In the genomic region with DNA sequence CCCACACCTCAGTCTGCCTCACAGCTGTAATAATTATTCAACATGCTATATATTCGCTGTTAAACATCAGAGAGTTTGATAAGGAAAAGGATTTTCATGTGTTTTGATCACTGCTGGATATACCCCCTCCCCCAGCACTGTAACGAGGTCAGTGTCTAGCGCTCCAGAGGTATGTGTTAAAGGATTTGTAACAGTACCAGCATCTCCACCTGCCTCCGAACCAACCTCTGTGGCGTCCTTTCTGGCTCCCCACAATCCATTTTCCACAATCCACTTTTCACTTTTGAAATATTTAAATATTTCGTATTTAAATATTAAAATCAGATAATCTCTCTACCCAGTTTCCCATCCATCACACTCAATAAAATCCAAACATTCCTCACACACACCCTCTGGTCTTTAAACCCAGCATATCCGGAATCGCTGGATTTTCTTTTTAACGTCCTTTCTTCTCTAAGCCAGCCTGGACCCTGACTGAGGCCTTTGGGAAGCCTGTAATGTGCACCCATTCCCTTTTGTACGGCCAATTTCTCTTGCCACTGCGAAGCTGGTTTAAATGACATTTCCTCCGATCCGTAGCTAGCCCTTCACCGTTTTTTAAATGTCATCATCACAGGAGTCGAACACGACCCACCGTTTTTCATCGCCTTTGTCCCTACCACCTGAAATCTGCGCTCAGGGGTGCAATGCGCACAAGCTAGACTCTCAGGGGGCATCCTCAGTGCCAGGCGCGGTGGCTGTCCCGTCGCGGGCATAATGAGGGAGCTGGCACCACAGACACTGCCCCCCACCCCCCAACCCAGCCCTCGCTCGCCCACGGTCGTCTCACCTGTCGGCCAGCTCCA, we compare ENCODE assay signal across 8 mouse cellular contexts. TPM values are rescaled to one million over a fixed set of nuclear protein-coding genes. Genes with fewer than 3 reads are reported as not detected.
DNase-seq lines count a peak whose midpoint lies in the region; ATAC-seq and TF ChIP-seq lines count a peak whose summit lies in the region.

No protein-coding gene starts in this region.

- H3K9me3 ChIP-seq in forebrain, postnatal 0 days (ENCODE audit: low read length): no peaks in the 10 kb centered on the region
- no peaks in the 10 kb centered on the region for H3K9me3 ChIP-seq in liver, embryonic 13.5 days (replicated peaks)
- H3K9me3 ChIP-seq in stomach, embryonic 16.5 days (replicated peaks; ENCODE audit: control insufficient read depth, low read length): no peaks in the 10 kb centered on the region

- H3K9ac ChIP-seq in forebrain, postnatal 0 days: peak overlapping the region; percentile 91
- H3K9ac ChIP-seq in liver, embryonic 13.5 days: peak overlapping the region; percentile 95
- peak overlapping the region; percentile 94 for H3K9ac ChIP-seq in stomach, embryonic 16.5 days (ENCODE audit: low read length)

- peak overlapping the region; percentile 89 for H3K4me3 ChIP-seq in forebrain, postnatal 0 days (ENCODE audit: low read depth, low read length)
- H3K4me3 ChIP-seq in liver, embryonic 13.5 days (replicated peaks): peak overlapping the region; percentile 97
- peak overlapping the region; percentile 99 for H3K4me3 ChIP-seq in stomach, embryonic 16.5 days (replicated peaks; ENCODE audit: low read length)

- peak; percentile 34 for ATAC-seq in forebrain, postnatal 0 days
- no peak for ATAC-seq in liver, embryonic 13.5 days (ENCODE audit: low read depth)
- peak; percentile 30; the same call in 1 of the 2 replicates for ATAC-seq in stomach, embryonic 16.5 days (ENCODE audit: insufficient read depth, low FRiP score)

- TF ChIP-seq CTCF in forebrain, postnatal 0 days (IDR thresholded peaks at IDR 0.05; ENCODE audit: low read depth): no peak

- WGBS in forebrain, postnatal 0 days: 3% methylated on average over 30 of the region's 30 CpGs
- WGBS in liver, embryonic 13.5 days (ENCODE audit: insufficient replicate concordance): 7% methylated on average over 30 of the region's 30 CpGs
- WGBS in stomach, embryonic 16.5 days: 3% methylated on average over 30 of the region's 30 CpGs

- H3K4me2 ChIP-seq in forebrain, postnatal 0 days (ENCODE audit: low read depth): peak overlapping the region; percentile 72
- peak overlapping the region; percentile 99 for H3K4me2 ChIP-seq in liver, embryonic 13.5 days
- H3K4me2 ChIP-seq in stomach, embryonic 16.5 days (ENCODE audit: low read depth, low read length): peak overlapping the region; percentile 98

- intact Hi-C loops in left cerebral cortex, postnatal 36 days (cut with DNase I): loop anchor here (2.0 to 5.0 kb wide), 3 partner anchors 31 to 114 kb away; partner anchors contain the start of genes Hap1, Klhl10 and Nt5c3b

- H3K27ac ChIP-seq in forebrain, postnatal 0 days (ENCODE audit: low read depth, low read length): peak overlapping the region; percentile 93
- peak overlapping the region; percentile 83 for H3K27ac ChIP-seq in liver, embryonic 13.5 days
- H3K27ac ChIP-seq in stomach, embryonic 16.5 days (ENCODE audit: low read length): no peak overlapping the region

- peaks cover 16% of the 10 kb centered on the region for H3K4me1 ChIP-seq in forebrain, postnatal 0 days (ENCODE audit: insufficient read depth)
- peaks cover 44% of the 10 kb centered on the region for H3K4me1 ChIP-seq in liver, embryonic 13.5 days (replicated peaks)
- peaks cover 18% of the 10 kb centered on the region for H3K4me1 ChIP-seq in stomach, embryonic 16.5 days (ENCODE audit: control insufficient read depth, insufficient read depth, low read length)

- no peaks in the 10 kb centered on the region for H3K27me3 ChIP-seq in forebrain, postnatal 0 days (ENCODE audit: insufficient read depth, low read length)
- H3K27me3 ChIP-seq in liver, embryonic 13.5 days: no peaks in the 10 kb centered on the region
- H3K27me3 ChIP-seq in stomach, embryonic 16.5 days (ENCODE audit: control insufficient read depth, insufficient read depth, low read length): no peaks in the 10 kb centered on the region

- peak; percentile 12 to 13 for DNase-seq in left cerebral cortex, postnatal 36 days (ENCODE audit: low spot score in 2 of 2)
- DNase-seq in left cerebral cortex, adult 11 months (ENCODE audit: low spot score): no peak
- DNase-seq in brain, adult 2 months (ENCODE audit: low read depth, low spot score): peak; percentile 29
- DNase-seq in forebrain, postnatal 0 days: peak; percentile 47
- no peak for DNase-seq in liver, embryonic 13.5 days
- no peak for DNase-seq in urinary bladder, adult 2 months (ENCODE audit: low spot score)
- no peak for DNase-seq in spleen, postnatal 36 days (ENCODE audit: low spot score in 2 of 2)

- peaks cover 11% of the 10 kb centered on the region for H3K36me3 ChIP-seq in forebrain, postnatal 0 days (ENCODE audit: insufficient read depth)
- peaks cover 18% of the 10 kb centered on the region; the same call in 1 of the 2 replicates for H3K36me3 ChIP-seq in liver, embryonic 13.5 days
- H3K36me3 ChIP-seq in stomach, embryonic 16.5 days (ENCODE audit: control insufficient read depth, insufficient read depth, low read length): no peaks in the 10 kb centered on the region

RNA-seq across cellular contexts. Expression of gene Klhl11, which starts 1.0 kb away (rescaled TPM):
- total RNA-seq in left cerebral cortex, postnatal 36 days (2021): 10 to 100 TPM; 95.1 to 97.8 TPM
- 60.1 and 73.9 TPM in 2 replicates for total RNA-seq in forebrain, postnatal 0 days (2014; rRNA removed)
- 7.8 and 9.6 TPM in 2 replicates for polyA plus RNA-seq in forebrain, postnatal 0 days (2015; fragmentation: Nextera tagmentation; extraction: Ambion mirVana)
- 2.4 and 2.6 TPM in 2 replicates for polyA plus RNA-seq in liver, embryonic 13.5 days (2015; fragmentation: Nextera tagmentation; extraction: Ambion mirVana)
- 7.4 and 7.5 TPM in 2 replicates for polyA plus RNA-seq in stomach, embryonic 16.5 days (2015; fragmentation: Nextera tagmentation; extraction: Ambion mirVana)
- polyA plus RNA-seq in urinary bladder, adult 2 months (2012; rRNA removed): 12.2 and 13.2 TPM in 2 replicates

RNA-seq across cellular contexts. Expression of gene Klhl10, which starts 29.9 kb away (rescaled TPM):
- 1 to 10 TPM in 1 of 2 experiments, under 1 TPM in 1; 0.77 to 1.1 TPM for total RNA-seq in left cerebral cortex, postnatal 36 days (2021)
- 0.29 and 0.46 TPM in 2 replicates for total RNA-seq in forebrain, postnatal 0 days (2014; rRNA removed)
- polyA plus RNA-seq in forebrain, postnatal 0 days (2015; fragmentation: Nextera tagmentation; extraction: Ambion mirVana): 0.53 and 0.65 TPM in 2 replicates
- 0.08 and 0.24 TPM in 2 replicates for polyA plus RNA-seq in liver, embryonic 13.5 days (2015; fragmentation: Nextera tagmentation; extraction: Ambion mirVana)
- 0.29 and 0.30 TPM in 2 replicates for polyA plus RNA-seq in stomach, embryonic 16.5 days (2015; fragmentation: Nextera tagmentation; extraction: Ambion mirVana)
- 1.3 and 1.4 TPM in 2 replicates for polyA plus RNA-seq in urinary bladder, adult 2 months (2012; rRNA removed)

RNA-seq across cellular contexts. Expression of gene Nt5c3b, which starts 30.0 kb away (rescaled TPM):
- 10 to 100 TPM; 46.3 to 48.5 TPM for total RNA-seq in left cerebral cortex, postnatal 36 days (2021)
- total RNA-seq in forebrain, postnatal 0 days (2014; rRNA removed): 63.0 and 80.5 TPM in 2 replicates
- polyA plus RNA-seq in forebrain, postnatal 0 days (2015; fragmentation: Nextera tagmentation; extraction: Ambion mirVana): 113 and 118 TPM in 2 replicates
- 25.1 and 27.6 TPM in 2 replicates for polyA plus RNA-seq in liver, embryonic 13.5 days (2015; fragmentation: Nextera tagmentation; extraction: Ambion mirVana)
- 99.1 and 109 TPM in 2 replicates for polyA plus RNA-seq in stomach, embryonic 16.5 days (2015; fragmentation: Nextera tagmentation; extraction: Ambion mirVana)
- polyA plus RNA-seq in urinary bladder, adult 2 months (2012; rRNA removed): 128 and 134 TPM in 2 replicates

RNA-seq across cellular contexts. Expression of gene Fkbp10, which starts 56.1 kb away (rescaled TPM):
- total RNA-seq in left cerebral cortex, postnatal 36 days (2021): 1 to 10 TPM; 5.3 to 6.6 TPM
- total RNA-seq in forebrain, postnatal 0 days (2014; rRNA removed): 18.1 and 34.6 TPM in 2 replicates
- 23.3 and 23.4 TPM in 2 replicates for polyA plus RNA-seq in forebrain, postnatal 0 days (2015; fragmentation: Nextera tagmentation; extraction: Ambion mirVana)
- 11.8 and 13.1 TPM in 2 replicates for polyA plus RNA-seq in liver, embryonic 13.5 days (2015; fragmentation: Nextera tagmentation; extraction: Ambion mirVana)
- polyA plus RNA-seq in stomach, embryonic 16.5 days (2015; fragmentation: Nextera tagmentation; extraction: Ambion mirVana): 114 and 119 TPM in 2 replicates
- polyA plus RNA-seq in urinary bladder, adult 2 months (2012; rRNA removed): 84.6 and 90.5 TPM in 2 replicates

RNA-seq across cellular contexts. Expression of gene Acly, which starts 56.2 kb away (rescaled TPM):
- total RNA-seq in left cerebral cortex, postnatal 36 days (2021): 100 to 1,000 TPM; 117 to 123 TPM
- total RNA-seq in forebrain, postnatal 0 days (2014; rRNA removed): 199 and 203 TPM in 2 replicates
- 89.9 and 109 TPM in 2 replicates for polyA plus RNA-seq in forebrain, postnatal 0 days (2015; fragmentation: Nextera tagmentation; extraction: Ambion mirVana)
- polyA plus RNA-seq in liver, embryonic 13.5 days (2015; fragmentation: Nextera tagmentation; extraction: Ambion mirVana): 86.2 and 108 TPM in 2 replicates
- 178 and 192 TPM in 2 replicates for polyA plus RNA-seq in stomach, embryonic 16.5 days (2015; fragmentation: Nextera tagmentation; extraction: Ambion mirVana)
- 83.9 and 93.7 TPM in 2 replicates for polyA plus RNA-seq in urinary bladder, adult 2 months (2012; rRNA removed)

Comparison
In these comparisons a context has a peak if more than half of its experiments do, and no peak if none do; other contexts are left out.
1. DNase-seq: peak in left cerebral cortex, postnatal 36 days (2 of 2), brain, adult 2 months (single experiment) and forebrain, postnatal 0 days (single experiment); none in left cerebral cortex, adult 11 months (single experiment), liver, embryonic 13.5 days (single experiment), urinary bladder, adult 2 months (single experiment) and spleen, postnatal 36 days (0 of 2).
2. Peak in every context shown above with its lines, with median percentiles within 50 percentile points of each other: H3K4me2 ChIP-seq, H3K4me3 ChIP-seq and H3K9ac ChIP-seq.